Mouse (Mus musculus): Measurements from ENCODE around the gene Crocc2. TPM values are rescaled to one million over a fixed set of nuclear protein-coding genes. Genes with fewer than 3 reads are reported as not detected.

Gene Crocc2
- polyA plus RNA-seq, 1 experiment from 2014 or later, result 0.33 TPM

GRCm38 (mm10) chr1:93277041-93277440, 108.5 kb downstream of the Crocc2 start:
- Histone ChIP-seq H3K27ac (no peak overlapping the region), H3K27me3 (0 out of 2 replicates have a peak, but pooled peaks cover 2% of the 10 kb centered on the region), H3K9me3 (no peaks in the 10 kb centered on the region; the same call in 1 of the 2 replicates), H3K4me1 (replicated peaks) (peaks cover 7% of the 10 kb centered on the region), H3K9ac (replicated peaks) (no peak overlapping the region), H3K36me3 (peaks cover 67% of the 10 kb centered on the region), H3K4me2 (no peak overlapping the region), H3K4me3 (replicated peaks) (no peak overlapping the region)
- 79% methylated on average over 7 of the region's 7 CpGs for WGBS
- ATAC-seq (ENCODE audit: insufficient number of reproducible peaks, insufficient read depth, low FRiP score, low TSS enrichment, low read depth), result no peak

Small RNAs within 50 kb of the gene (microRNA-seq; reads per million reads assigned to microRNA genes)
- not detected for gene Mir6901

Other genes starting within 250 kb of the Crocc2 start
- 39.6 and 40.2 TPM in 2 replicates for gene Capn10, start 234.3 kb upstream of the Crocc2 start, polyA plus RNA-seq (2016; fragmentation: Nextera tagmentation; extraction: Ambion mirVana)
- 0.08 and 0.20 TPM in 2 replicates for gene Gpr35, start 217.9 kb upstream of the Crocc2 start, polyA plus RNA-seq (2016; fragmentation: Nextera tagmentation; extraction: Ambion mirVana)
- gene Aqp12, start 162.4 kb upstream of the Crocc2 start, polyA plus RNA-seq (2016; fragmentation: Nextera tagmentation; extraction: Ambion mirVana), result not detected in 2 replicates
- 10.3 and 12.4 TPM in 2 replicates for gene Kif1a, start 66.8 kb upstream of the Crocc2 start, polyA plus RNA-seq (2016; fragmentation: Nextera tagmentation; extraction: Ambion mirVana)
- not detected in 2 replicates for gene Agxt, start 33.5 kb upstream of the Crocc2 start, polyA plus RNA-seq (2016; fragmentation: Nextera tagmentation; extraction: Ambion mirVana)
- 0.10 and 0.18 TPM in 2 replicates for gene 2310007B03Rik, start 7.8 kb upstream of the Crocc2 start, polyA plus RNA-seq (2016; fragmentation: Nextera tagmentation; extraction: Ambion mirVana)
- gene Sned1, start 67.1 kb downstream of the Crocc2 start, polyA plus RNA-seq (2016; fragmentation: Nextera tagmentation; extraction: Ambion mirVana), result 39.5 and 45.7 TPM in 2 replicates
- gene Mterf4, start 137.2 kb downstream of the Crocc2 start, polyA plus RNA-seq (2016; fragmentation: Nextera tagmentation; extraction: Ambion mirVana), result 34.3 and 38.8 TPM in 2 replicates
- gene Ppp1r7, start 174.1 kb downstream of the Crocc2 start, polyA plus RNA-seq (2016; fragmentation: Nextera tagmentation; extraction: Ambion mirVana), result 66.6 and 70.0 TPM in 2 replicates
- gene Pask, start 174.8 kb downstream of the Crocc2 start, polyA plus RNA-seq (2016; fragmentation: Nextera tagmentation; extraction: Ambion mirVana), result 25.8 and 27.0 TPM in 2 replicates
- 0.51 and 0.87 TPM in 2 replicates for gene Ano7, start 205.2 kb downstream of the Crocc2 start, polyA plus RNA-seq (2016; fragmentation: Nextera tagmentation; extraction: Ambion mirVana)